Mouse (Mus musculus): ENCODE measurements around the gene Tst. TPM values are rescaled to one million over a fixed set of nuclear protein-coding genes. Genes with fewer than 3 reads are reported as not detected.
A peak's percentile ranks its signal among the peaks of the same experiment; 100 is the strongest.

Gene Tst
- 16.0 and 20.3 TPM in 2 replicates for polyA plus RNA-seq (2014; fragmentation: Nextera tagmentation; extraction: Ambion mirVana)

DNA sequence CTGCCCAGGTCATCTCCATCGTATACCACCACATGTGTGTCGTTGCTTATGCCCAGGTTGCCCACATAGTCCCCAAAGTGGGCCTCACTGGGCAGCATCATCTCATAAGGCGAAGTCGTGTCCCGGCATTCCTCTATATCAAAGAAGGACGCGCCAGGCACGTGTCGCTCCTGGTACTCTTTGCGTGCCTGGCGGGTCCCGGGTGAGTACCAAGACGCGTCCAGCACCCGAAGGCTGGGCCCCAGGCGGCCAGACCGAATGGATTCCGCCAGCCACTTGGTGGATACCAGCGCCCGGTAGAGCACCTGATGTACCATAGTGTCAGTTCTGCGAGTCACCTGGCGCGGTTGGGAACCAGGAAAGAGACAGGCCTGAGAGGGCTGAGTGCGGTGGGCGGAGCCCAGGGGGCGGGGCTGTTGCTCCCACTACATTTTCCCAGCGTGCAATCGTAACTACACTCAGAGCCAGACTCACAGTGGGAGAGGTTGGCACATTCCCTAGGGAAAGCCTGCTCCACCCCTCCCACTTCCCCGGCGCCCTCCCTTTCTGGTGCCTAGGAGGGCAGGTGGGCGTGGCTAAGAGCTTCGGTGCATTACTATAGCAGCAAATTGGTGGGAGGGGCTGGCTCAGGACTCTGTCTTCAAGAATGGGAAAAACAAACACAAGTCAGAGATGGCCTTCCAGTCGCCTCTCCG, at the start of gene Tst:
Gene Tst, minus strand, starts transcription at position 391 of the 695 bp plus-strand sequence.
- peak within 1 kb of the TSS; percentile 96 for H3K4me2 ChIP-seq (ENCODE audit: low read depth, low read length)
- H3K9ac ChIP-seq (replicated peaks; ENCODE audit: low read depth, low read length), result peak within 1 kb of the TSS; percentile 68
- H3K4me3 ChIP-seq (ENCODE audit: low read depth, low read length), result peak within 1 kb of the TSS; percentile 59
- peaks cover 27% of the 10 kb centered on the region for H3K4me1 ChIP-seq (ENCODE audit: control insufficient read depth, insufficient read depth, low read length)
- H3K9me3 ChIP-seq (ENCODE audit: control insufficient read depth, low read length), result no peaks in the 10 kb centered on the region
- no peaks in the 10 kb centered on the region for H3K36me3 ChIP-seq (ENCODE audit: control insufficient read depth, insufficient read depth, low read length)
- WGBS, result 2% methylated on average over 34 of the region's 34 CpGs
- peak within 1 kb of the TSS; percentile 90 for H3K27ac ChIP-seq (ENCODE audit: low read depth, low read length)
- peak; percentile 68 for ATAC-seq (ENCODE audit: low read depth)
- peaks cover 18% of the 10 kb centered on the region for H3K27me3 ChIP-seq (ENCODE audit: control insufficient read depth, insufficient read depth, low read length)

DNA sequence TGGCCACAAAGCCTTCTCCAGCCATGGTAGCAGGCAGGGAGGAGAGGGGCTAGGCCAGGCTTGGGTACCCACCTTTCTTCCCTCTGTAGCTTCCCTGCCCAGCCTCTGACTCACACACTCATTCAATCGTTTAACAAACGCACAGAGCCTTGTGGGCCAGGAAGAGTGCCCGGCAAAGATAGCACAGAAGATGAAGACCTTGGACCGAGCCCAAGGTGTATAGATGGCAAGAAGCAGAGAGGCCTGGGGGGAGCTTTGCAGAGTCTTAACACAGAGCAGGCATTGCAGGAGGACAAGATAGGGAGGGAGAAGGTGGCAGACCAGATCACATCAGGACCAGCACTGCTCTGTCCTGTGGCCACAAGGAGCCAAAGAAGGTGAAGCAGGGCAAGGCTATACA, 49.5 kb upstream of the Tst start:
- H3K4me1 ChIP-seq (ENCODE audit: control insufficient read depth, insufficient read depth, low read length), result no peaks in the 10 kb centered on the region
- 87% methylated on average over 4 of the region's 4 CpGs for WGBS
- no peak overlapping the region for H3K4me2 ChIP-seq (ENCODE audit: low read depth, low read length)
- H3K9ac ChIP-seq (replicated peaks; ENCODE audit: low read depth, low read length), result no peak overlapping the region
- H3K36me3 ChIP-seq (ENCODE audit: control insufficient read depth, insufficient read depth, low read length), result no peaks in the 10 kb centered on the region
- H3K27me3 ChIP-seq (ENCODE audit: control insufficient read depth, insufficient read depth, low read length), result no peaks in the 10 kb centered on the region
- H3K4me3 ChIP-seq (ENCODE audit: low read depth, low read length), result no peak overlapping the region
- no peak for ATAC-seq (ENCODE audit: low read depth)
- no peak overlapping the region for H3K27ac ChIP-seq (ENCODE audit: low read depth, low read length)
- no peaks in the 10 kb centered on the region for H3K9me3 ChIP-seq (ENCODE audit: control insufficient read depth, low read length)

DNA sequence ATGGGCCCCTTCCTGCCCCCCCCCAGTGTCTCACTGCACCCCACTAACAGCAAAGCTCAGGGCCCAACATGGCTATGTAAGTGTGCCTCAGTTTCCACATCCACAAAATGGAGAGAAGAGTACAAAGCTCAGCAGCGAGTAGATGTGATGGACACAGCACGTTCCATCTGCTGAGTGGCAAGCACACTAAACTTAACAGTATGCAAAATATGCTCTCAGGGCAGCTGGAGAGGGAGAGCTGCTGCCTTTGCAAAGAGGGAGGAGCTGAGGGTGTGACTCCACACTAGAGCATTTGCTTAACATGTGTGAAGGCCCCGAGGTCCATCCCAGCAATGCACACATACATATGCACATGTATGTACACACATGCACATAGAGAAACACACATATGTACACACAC, 47.2 kb upstream of the Tst start:
- H3K4me1 ChIP-seq (ENCODE audit: control insufficient read depth, insufficient read depth, low read length), result 0 out of 2 replicates have a peak, but pooled peaks cover 2% of the 10 kb centered on the region
- no peak overlapping the region for H3K9ac ChIP-seq (replicated peaks; ENCODE audit: low read depth, low read length)
- no peaks in the 10 kb centered on the region for H3K27me3 ChIP-seq (ENCODE audit: control insufficient read depth, insufficient read depth, low read length)
- WGBS, result 74% methylated on average over 3 of the region's 3 CpGs
- H3K36me3 ChIP-seq (ENCODE audit: control insufficient read depth, insufficient read depth, low read length), result no peaks in the 10 kb centered on the region
- H3K4me3 ChIP-seq (ENCODE audit: low read depth, low read length), result no peak overlapping the region
- H3K4me2 ChIP-seq (ENCODE audit: low read depth, low read length), result no peak overlapping the region
- H3K27ac ChIP-seq (ENCODE audit: low read depth, low read length), result no peak overlapping the region
- H3K9me3 ChIP-seq (ENCODE audit: control insufficient read depth, low read length), result no peaks in the 10 kb centered on the region
- ATAC-seq (ENCODE audit: low read depth), result no peak

DNA sequence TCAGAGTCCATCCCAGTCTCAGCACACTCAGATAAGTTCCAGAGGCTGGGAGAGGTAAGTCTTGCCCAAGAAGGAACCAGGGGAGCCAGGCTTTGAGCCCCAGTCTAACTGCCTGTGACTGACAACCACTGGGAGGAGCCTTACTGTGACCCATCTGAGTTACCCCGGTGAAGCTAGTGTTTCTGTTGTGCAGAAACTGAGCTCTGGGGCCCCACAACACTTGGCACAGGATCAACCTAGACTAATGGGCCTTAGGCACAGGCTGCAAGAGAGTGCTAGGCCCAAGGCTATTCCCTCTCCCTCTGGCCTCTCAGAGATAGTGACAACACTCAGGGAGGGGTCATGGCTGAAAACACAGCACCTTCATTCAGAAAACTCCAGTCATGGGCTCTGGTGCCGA, 45.5 kb upstream of the Tst start:
- WGBS, result 77% methylated on average over 2 of the region's 2 CpGs
- ATAC-seq (ENCODE audit: low read depth), result no peak
- H3K27ac ChIP-seq (ENCODE audit: low read depth, low read length), result no peak overlapping the region

DNA sequence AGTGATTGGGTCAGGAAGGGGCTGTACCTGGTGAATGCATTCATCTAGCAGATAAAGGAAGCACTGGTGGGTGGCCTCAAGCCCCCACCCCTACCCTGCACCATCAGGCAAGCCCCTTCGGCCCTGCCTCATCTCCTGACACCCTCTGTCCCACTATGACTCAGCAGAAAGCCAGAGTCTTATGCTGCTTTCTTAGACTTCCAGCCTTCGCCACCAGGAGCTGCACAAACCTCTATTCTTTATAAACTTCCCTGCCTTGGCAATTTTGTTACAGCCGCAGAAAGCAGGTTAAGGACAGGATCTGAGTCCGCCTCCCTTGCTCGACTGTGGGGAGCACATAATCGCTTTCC, 44.7 kb upstream of the Tst start:
- no peak overlapping the region for H3K9ac ChIP-seq (replicated peaks; ENCODE audit: low read depth, low read length)
- H3K27ac ChIP-seq (ENCODE audit: low read depth, low read length), result no peak overlapping the region
- H3K27me3 ChIP-seq (ENCODE audit: control insufficient read depth, insufficient read depth, low read length), result no peaks in the 10 kb centered on the region
- 80% methylated on average over 6 of the region's 6 CpGs for WGBS
- H3K4me2 ChIP-seq (ENCODE audit: low read depth, low read length), result no peak overlapping the region
- no peak overlapping the region for H3K4me3 ChIP-seq (ENCODE audit: low read depth, low read length)
- no peak for ATAC-seq (ENCODE audit: low read depth)
- H3K36me3 ChIP-seq (ENCODE audit: control insufficient read depth, insufficient read depth, low read length), result no peaks in the 10 kb centered on the region
- H3K4me1 ChIP-seq (ENCODE audit: control insufficient read depth, insufficient read depth, low read length), result 0 out of 2 replicates have a peak, but pooled peaks cover 2% of the 10 kb centered on the region
- H3K9me3 ChIP-seq (ENCODE audit: control insufficient read depth, low read length), result no peaks in the 10 kb centered on the region

More for the DNA sequence above, 45.5 kb upstream of the Tst start:
- 0 out of 2 replicates have a peak, but pooled peaks cover 2% of the 10 kb centered on the region for H3K4me1 ChIP-seq (ENCODE audit: control insufficient read depth, insufficient read depth, low read length)
- no peak overlapping the region for H3K4me2 ChIP-seq (ENCODE audit: low read depth, low read length)
- H3K9ac ChIP-seq (replicated peaks; ENCODE audit: low read depth, low read length), result no peak overlapping the region
- no peak overlapping the region for H3K4me3 ChIP-seq (ENCODE audit: low read depth, low read length)
- H3K9me3 ChIP-seq (ENCODE audit: control insufficient read depth, low read length), result no peaks in the 10 kb centered on the region
- no peaks in the 10 kb centered on the region for H3K27me3 ChIP-seq (ENCODE audit: control insufficient read depth, insufficient read depth, low read length)
- H3K36me3 ChIP-seq (ENCODE audit: control insufficient read depth, insufficient read depth, low read length), result no peaks in the 10 kb centered on the region

- no peak overlapping the region for H3K9ac ChIP-seq (replicated peaks; ENCODE audit: low read depth, low read length)
Measured at GRCm38 (mm10) chr15:78449694-78450418, 44.1 kb upstream of the Tst start.

DNA sequence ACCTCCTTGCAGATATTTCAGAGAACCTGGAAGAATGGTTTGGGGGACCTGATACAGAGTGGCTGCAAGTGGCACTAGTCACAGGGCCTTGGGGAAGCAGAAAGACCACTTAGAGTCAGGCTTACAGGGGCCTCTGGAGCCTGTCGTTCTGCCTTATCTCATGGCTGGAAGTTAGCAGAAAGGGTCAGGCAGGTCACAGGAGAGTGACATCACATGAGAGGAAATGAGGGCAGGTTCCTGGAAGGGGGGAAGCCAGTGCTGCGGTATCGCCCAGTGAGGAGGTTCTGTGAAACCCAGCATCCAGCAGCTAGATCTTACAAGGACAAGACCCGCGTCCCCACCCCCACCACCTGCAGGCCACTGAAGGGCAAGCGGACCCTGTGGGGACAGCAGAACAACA, 43.4 kb upstream of the Tst start:
- ATAC-seq (ENCODE audit: low read depth), result no peak
- no peak overlapping the region for H3K4me3 ChIP-seq (ENCODE audit: low read depth, low read length)
- H3K27me3 ChIP-seq (ENCODE audit: control insufficient read depth, insufficient read depth, low read length), result no peaks in the 10 kb centered on the region
- H3K9me3 ChIP-seq (ENCODE audit: control insufficient read depth, low read length), result no peaks in the 10 kb centered on the region
- H3K36me3 ChIP-seq (ENCODE audit: control insufficient read depth, insufficient read depth, low read length), result no peaks in the 10 kb centered on the region
- no peak overlapping the region for H3K4me2 ChIP-seq (ENCODE audit: low read depth, low read length)
- H3K27ac ChIP-seq (ENCODE audit: low read depth, low read length), result no peak overlapping the region
- WGBS, result 78% methylated on average over 6 of the region's 6 CpGs
- H3K4me1 ChIP-seq (ENCODE audit: control insufficient read depth, insufficient read depth, low read length), result 0 out of 2 replicates have a peak, but pooled peaks cover 2% of the 10 kb centered on the region
- no peak overlapping the region for H3K9ac ChIP-seq (replicated peaks; ENCODE audit: low read depth, low read length)

More at GRCm38 (mm10) chr15:78449694-78450418, 44.1 kb upstream of the Tst start:
- H3K4me2 ChIP-seq (ENCODE audit: low read depth, low read length), result no peak overlapping the region
- H3K36me3 ChIP-seq (ENCODE audit: control insufficient read depth, insufficient read depth, low read length), result no peaks in the 10 kb centered on the region
- H3K4me3 ChIP-seq (ENCODE audit: low read depth, low read length), result no peak overlapping the region
- H3K9me3 ChIP-seq (ENCODE audit: control insufficient read depth, low read length), result no peaks in the 10 kb centered on the region
- H3K27ac ChIP-seq (ENCODE audit: low read depth, low read length), result no peak overlapping the region
- WGBS, result 31% methylated on average over 7 of the region's 7 CpGs
- H3K4me1 ChIP-seq (ENCODE audit: control insufficient read depth, insufficient read depth, low read length), result 0 out of 2 replicates have a peak, but pooled peaks cover 2% of the 10 kb centered on the region
- H3K27me3 ChIP-seq (ENCODE audit: control insufficient read depth, insufficient read depth, low read length), result no peaks in the 10 kb centered on the region
- ATAC-seq (ENCODE audit: low read depth), result no peak

DNA sequence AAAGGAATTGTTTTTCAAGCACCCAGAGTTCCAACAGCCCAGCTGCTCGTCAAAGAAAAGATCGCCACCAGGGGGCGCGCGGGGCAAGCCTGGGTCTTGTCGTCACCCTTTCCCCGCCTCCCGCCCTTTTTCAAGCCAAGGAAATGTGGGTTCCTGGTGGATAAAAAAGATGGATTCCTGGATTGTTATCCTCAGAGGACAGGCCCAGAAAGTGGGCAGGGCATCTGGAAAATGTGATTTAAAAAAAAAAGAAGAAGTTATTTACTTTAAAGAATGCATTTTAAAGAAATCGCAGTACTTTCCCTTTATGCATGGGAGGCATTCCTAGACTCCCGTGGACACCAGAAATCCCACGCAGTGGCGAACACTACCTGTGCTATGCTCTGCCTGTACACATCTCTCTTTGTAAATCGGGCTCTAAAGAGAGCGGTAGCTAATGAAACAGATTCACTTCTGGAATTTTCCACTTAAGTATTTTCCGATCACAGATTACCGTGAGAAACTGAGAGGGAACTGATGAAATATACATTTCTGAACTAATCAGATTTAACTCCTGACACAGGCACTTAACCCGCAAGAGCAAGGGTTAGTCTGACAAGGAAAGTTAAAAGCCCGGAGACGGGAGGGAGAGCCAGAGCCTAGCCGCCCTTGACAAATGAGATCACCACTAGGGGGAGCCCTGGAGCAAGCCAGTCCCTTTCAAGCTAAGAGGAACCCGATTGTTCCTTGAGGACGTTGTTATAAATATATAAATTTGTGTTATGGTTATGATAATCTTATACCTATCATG, 42.2 kb upstream of the Tst start:
- H3K4me1 ChIP-seq (ENCODE audit: control insufficient read depth, insufficient read depth, low read length), result 0 out of 2 replicates have a peak, but pooled peaks cover 2% of the 10 kb centered on the region
- peak overlapping the region; percentile 24 for H3K4me3 ChIP-seq (ENCODE audit: low read depth, low read length)
- peak; percentile 50; the same call in 1 of the 2 replicates for ATAC-seq (ENCODE audit: low read depth)
- peak overlapping the region; percentile 64 for H3K4me2 ChIP-seq (ENCODE audit: low read depth, low read length)
- peak overlapping the region; percentile 62 for H3K27ac ChIP-seq (ENCODE audit: low read depth, low read length)
- WGBS, result under 1% methylated on average over 22 of the region's 22 CpGs
- no peaks in the 10 kb centered on the region for H3K36me3 ChIP-seq (ENCODE audit: control insufficient read depth, insufficient read depth, low read length)
- H3K27me3 ChIP-seq (ENCODE audit: control insufficient read depth, insufficient read depth, low read length), result no peaks in the 10 kb centered on the region
- peak overlapping the region; percentile 41; the same call in 1 of the 2 replicates for H3K9ac ChIP-seq (replicated peaks; ENCODE audit: low read depth, low read length)
- no peaks in the 10 kb centered on the region for H3K9me3 ChIP-seq (ENCODE audit: control insufficient read depth, low read length)
